Mouse (Mus musculus) myocyte (in vitro differentiated cells): Measurements from ENCODE around the gene Nupr1l. TPM values are rescaled to one million over a fixed set of nuclear protein-coding genes. Genes with fewer than 3 reads are reported as not detected.

Experiments
- H3K27me3 ChIP-seq: one replicate; pipeline ENCODE4 v1.6.1; 2011; ENCODE audit not compliant: control insufficient read depth, insufficient read depth, insufficient read length
- H3K36me3 ChIP-seq: one replicate; pipeline ENCODE4 v1.6.1; 2011; ENCODE audit not compliant: control insufficient read depth, insufficient read depth
- H3K4me2 ChIP-seq: one replicate; pipeline ENCODE4 v1.6.1; 2011; ENCODE audit warnings: low read depth, control low read depth
- H3K4me3 ChIP-seq: one replicate; pipeline ENCODE4 v1.5.1; 2011; ENCODE audit warnings: mild to moderate bottlenecking, control low read depth, moderate library complexity
- H3K79me2 ChIP-seq: one replicate; pipeline ENCODE4 v1.6.1; 2011; ENCODE audit not compliant: control insufficient read depth, insufficient read depth
- H3ac ChIP-seq: one replicate; pipeline ENCODE4 v1.6.1; 2011; ENCODE audit not compliant: control insufficient read depth, insufficient read length
- CEBPB ChIP-seq: IDR thresholded peaks from 2 replicates; pipeline ENCODE4 v1.6.1; 2011; ENCODE audit warnings: mild to moderate bottlenecking, moderate library complexity; ENCODE audit not compliant: poor library complexity, insufficient read depth, severe bottlenecking
- E2F4 ChIP-seq: IDR thresholded peaks from one replicate; pipeline ENCODE4 v1.6.1; 2011; ENCODE audit warnings: mild to moderate bottlenecking, control low read depth, moderate library complexity; ENCODE audit not compliant: insufficient read depth
- MAX ChIP-seq: IDR thresholded peaks from one replicate; pipeline ENCODE4 v1.6.1; 2011; ENCODE audit warnings: low read depth, mild to moderate bottlenecking, control low read depth
- MYOD1 ChIP-seq, 3 experiments: IDR thresholded peaks; one replicate each; pipeline ENCODE4 v1.6.1; 2011; ENCODE audit warnings: control low read depth in 2 of 3, low read depth in 2 of 3, mild to moderate bottlenecking in 2 of 3, moderate library complexity in 1 of 3; ENCODE audit not compliant: insufficient read length in 2 of 3, control insufficient read depth in 1 of 3
- MYOG ChIP-seq, 3 experiments: IDR thresholded peaks; one replicate each; pipeline ENCODE4 v1.6.1; 2011; ENCODE audit warnings: control low read depth in 2 of 3, low read depth in 2 of 3, mild to moderate bottlenecking in 2 of 3; ENCODE audit not compliant: insufficient read length in 2 of 3, control insufficient read depth in 1 of 3, insufficient read depth in 1 of 3
- POLR2A ChIP-seq: IDR thresholded peaks from one replicate; pipeline ENCODE4 v1.6.1; 2011; ENCODE audit warnings: low read depth, mild to moderate bottlenecking, control low read depth, moderate library complexity; ENCODE audit not compliant: insufficient read length
- POLR2AphosphoS2 ChIP-seq: IDR thresholded peaks from one replicate; pipeline ENCODE4 v1.6.1; 2011; ENCODE audit warnings: low read depth, control low read depth; ENCODE audit not compliant: insufficient read length
- REST ChIP-seq: IDR thresholded peaks from one replicate; pipeline ENCODE4 v1.6.1; 2011; ENCODE audit warnings: mild to moderate bottlenecking, control low read depth, moderate library complexity; ENCODE audit not compliant: insufficient read depth, insufficient read length
- SRF ChIP-seq: IDR thresholded peaks from one replicate; pipeline ENCODE4 v1.6.1; 2011; ENCODE audit warnings: low read depth; ENCODE audit not compliant: control insufficient read depth, insufficient read length
- TCF12 ChIP-seq: IDR thresholded peaks from one replicate; pipeline ENCODE4 v1.6.1; 2011; ENCODE audit warnings: mild to moderate bottlenecking, control low read depth; ENCODE audit not compliant: poor library complexity, insufficient read depth, severe bottlenecking
- TCF3 ChIP-seq: IDR thresholded peaks from one replicate; pipeline ENCODE4 v1.6.1; 2011; ENCODE audit warnings: low read depth, control low read depth; ENCODE audit not compliant: insufficient read length
- USF1 ChIP-seq: IDR thresholded peaks from one replicate; pipeline ENCODE4 v1.6.1; 2011; ENCODE audit warnings: low read depth, mild to moderate bottlenecking, control low read depth, moderate library complexity
- polyA plus RNA-seq: library from polyadenylated mRNA; unstranded; fragments of >200 nt; fragmentation: generic; extraction: Trizol; gene quantifications from one replicate; pipeline ENCODE4 v1.2.1, GENCODE M21; 2012; ENCODE audit warnings: missing spikeins

The Nupr1l gene
- polyA plus RNA-seq: 1.1 TPM

- peak within 1 kb of the TSS; percentile 99 for H3K4me2 ChIP-seq
- H3K4me3 ChIP-seq: peak within 1 kb of the TSS; percentile 30
- H3K79me2 ChIP-seq: no peaks in the 10 kb centered on the region
- no peaks in the 10 kb centered on the region for H3K36me3 ChIP-seq
- no peak for TF ChIP-seq REST
- TF ChIP-seq MYOG (IDR thresholded peaks at IDR 0.05; ENCODE audit: control insufficient read depth in 1 of 3, insufficient read depth in 1 of 3, insufficient read length in 2 of 3, low read depth in 2 of 3): peak in 2 of 3 experiments; percentile 84 to 86
- peak in 2 of 3 experiments; percentile 76 to 88 for TF ChIP-seq MYOD1 (IDR thresholded peaks at IDR 0.05; ENCODE audit: control insufficient read depth in 1 of 3, insufficient read length in 2 of 3, low read depth in 2 of 3)
- no peak for TF ChIP-seq TCF12
- TF ChIP-seq SRF: peak; percentile 10
- TF ChIP-seq TCF3: no peak
- no peak for TF ChIP-seq USF1
- no peak for TF ChIP-seq MAX
- TF ChIP-seq CEBPB: no peak
- TF ChIP-seq POLR2AphosphoS2: peak; percentile 76
- no peak for TF ChIP-seq E2F4
- peak; percentile 86 for TF ChIP-seq POLR2A
- no peaks in the 10 kb centered on the region for H3K27me3 ChIP-seq
- peak within 1 kb of the TSS; percentile 46 for H3ac ChIP-seq
Measured at GRCm38 (mm10) chr5:129908242-129908965, at the start of gene Nupr1l. Gene Nupr1l, plus strand, starts transcription at chr5:129908540.

- H3K79me2 ChIP-seq: no peaks in the 10 kb centered on the region
- TF ChIP-seq CEBPB: no peak
- TF ChIP-seq REST: no peak
- no peak overlapping the region for H3K4me2 ChIP-seq
- H3K4me3 ChIP-seq: no peak overlapping the region
- no peak overlapping the region for H3ac ChIP-seq
- H3K27me3 ChIP-seq: no peaks in the 10 kb centered on the region
- peaks cover 6% of the 10 kb centered on the region for H3K36me3 ChIP-seq
Measured at GRCm38 (mm10) chr5:129862325-129862724, 46.0 kb upstream of the Nupr1l start.

- Histone ChIP-seq H3K36me3 (no peaks in the 10 kb centered on the region), H3K4me3 (no peak overlapping the region), H3K79me2 (no peaks in the 10 kb centered on the region), H3K27me3 (no peaks in the 10 kb centered on the region), H3K4me2 (no peak overlapping the region), H3ac (no peak overlapping the region)
- TF ChIP-seq POLR2A (no peak), POLR2AphosphoS2 (peak; percentile 10)
Measured at GRCm38 (mm10) chr5:129864467-129864866, 43.9 kb upstream of the Nupr1l start.

- H3K79me2 ChIP-seq: no peaks in the 10 kb centered on the region
Measured at GRCm38 (mm10) chr5:129865841-129866240, 42.5 kb upstream of the Nupr1l start.

GRCm38 (mm10) chr5:129869238-129869995, 38.9 kb upstream of the Nupr1l start:
- Histone ChIP-seq H3K79me2 (no peaks in the 10 kb centered on the region), H3K4me3 (no peak overlapping the region), H3K36me3 (no peaks in the 10 kb centered on the region), H3K27me3 (no peaks in the 10 kb centered on the region), H3K4me2 (no peak overlapping the region), H3ac (no peak overlapping the region)
- TF ChIP-seq E2F4: no peak
- no peak for TF ChIP-seq CEBPB
- TF ChIP-seq REST: no peak
- TF ChIP-seq SRF: no peak
- no peak for TF ChIP-seq POLR2A
- TF ChIP-seq TCF12: no peak
- no peak for TF ChIP-seq TCF3
- no peak for TF ChIP-seq USF1
- no peak for TF ChIP-seq POLR2AphosphoS2
- no peak for TF ChIP-seq MYOD1 (IDR thresholded peaks at IDR 0.05; ENCODE audit: control insufficient read depth in 1 of 3, insufficient read length in 2 of 3, low read depth in 2 of 3)
- TF ChIP-seq MAX: no peak
- no peak for TF ChIP-seq MYOG (IDR thresholded peaks at IDR 0.05; ENCODE audit: control insufficient read depth in 1 of 3, insufficient read depth in 1 of 3, insufficient read length in 2 of 3, low read depth in 2 of 3)

More at GRCm38 (mm10) chr5:129865841-129866240, 42.5 kb upstream of the Nupr1l start:
- H3K27me3 ChIP-seq: no peaks in the 10 kb centered on the region
- no peak overlapping the region for H3ac ChIP-seq
- no peak overlapping the region for H3K4me3 ChIP-seq
- no peaks in the 10 kb centered on the region for H3K36me3 ChIP-seq
- TF ChIP-seq MYOG (IDR thresholded peaks at IDR 0.05; ENCODE audit: control insufficient read depth in 1 of 3, insufficient read depth in 1 of 3, insufficient read length in 2 of 3, low read depth in 2 of 3) (no peak), E2F4 (no peak), SRF (no peak), POLR2A (no peak), MYOD1 (IDR thresholded peaks at IDR 0.05; ENCODE audit: control insufficient read depth in 1 of 3, insufficient read length in 2 of 3, low read depth in 2 of 3) (no peak), TCF3 (no peak)
- H3K4me2 ChIP-seq: no peak overlapping the region
